Mouse (Mus musculus): ENCODE data around the gene Nrxn2.

GRCm38 (mm10) chr19:6493219-6493618, 74.7 kb downstream of the Nrxn2 start:
- no peak for TF ChIP-seq CTCF (conservative IDR thresholded peaks at IDR 0.05; ENCODE audit: insufficient read depth, insufficient read length, low read depth, low read length)
- TF ChIP-seq POLR2A (IDR thresholded peaks at IDR 0.05; ENCODE audit: low read depth, low read length) = no peak
